Mouse (Mus musculus) bone marrow macrophage, adult 2 months (primary cell): ENCODE results near the gene Gsg1.

Experiments
- CTCF ChIP-seq: IDR thresholded peaks from 2 replicates; pipeline ENCODE4 v1.5.1; 2012; ENCODE audit warnings: low read depth, mild to moderate bottlenecking, low read length, moderate library complexity
- POLR2A ChIP-seq: IDR thresholded peaks from 2 replicates; pipeline ENCODE4 v1.6.1; 2012; ENCODE audit warnings: mild to moderate bottlenecking, low read depth, low read length, borderline replicate concordance

- TF ChIP-seq POLR2A (no peak), CTCF (no peak)
Observed at GRCm38 (mm10) chr6:135247861-135248260, 6.3 kb downstream of the Gsg1 start.
